Mouse (Mus musculus) right cerebral cortex, adult 2 months (tissue): ENCODE results near the gene Vmn1r85.

Source experiments
- DNase-seq, 2 experiments: peaks; one replicate each; pipeline ENCODE4 v3.0.0; 2021 to 2022; ENCODE audit warnings: low spot score in 2 of 2

Gene Vmn1r85

GRCm38 (mm10) chr7:13037901-13038555, 56.9 kb downstream of the Vmn1r85 start, which contains the start of gene Ube2m:
Ube2m (minus strand) TSS chr7:13038275.
- peak; percentile 99 to 100 for DNase-seq

GRCm38 (mm10) chr7:13037366-13037765, 57.6 kb downstream of the Vmn1r85 start:
- DNase-seq: no peak

DNA sequence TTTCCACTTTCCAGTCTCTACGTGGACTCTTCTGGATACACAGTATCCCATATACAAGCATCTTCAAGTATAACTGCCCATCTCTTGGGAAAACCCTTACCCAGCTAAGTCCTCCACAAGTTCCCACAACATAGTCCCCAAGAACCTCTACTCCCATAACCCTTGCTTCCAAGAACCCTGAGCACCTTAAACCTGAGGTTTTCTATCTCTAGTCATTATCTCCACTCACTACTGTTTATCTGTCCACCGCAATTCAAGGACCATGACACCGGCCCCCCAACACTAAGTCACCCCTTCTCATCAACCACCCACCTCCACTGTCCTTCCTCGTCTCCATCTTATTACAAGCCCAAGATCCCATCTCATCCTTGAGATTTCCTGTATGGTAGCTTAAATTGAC, 58.2 kb downstream of the Vmn1r85 start:
- no peak for DNase-seq

- no peak for DNase-seq
Observed at GRCm38 (mm10) chr7:13035211-13035855, 59.6 kb downstream of the Vmn1r85 start.

DNA sequence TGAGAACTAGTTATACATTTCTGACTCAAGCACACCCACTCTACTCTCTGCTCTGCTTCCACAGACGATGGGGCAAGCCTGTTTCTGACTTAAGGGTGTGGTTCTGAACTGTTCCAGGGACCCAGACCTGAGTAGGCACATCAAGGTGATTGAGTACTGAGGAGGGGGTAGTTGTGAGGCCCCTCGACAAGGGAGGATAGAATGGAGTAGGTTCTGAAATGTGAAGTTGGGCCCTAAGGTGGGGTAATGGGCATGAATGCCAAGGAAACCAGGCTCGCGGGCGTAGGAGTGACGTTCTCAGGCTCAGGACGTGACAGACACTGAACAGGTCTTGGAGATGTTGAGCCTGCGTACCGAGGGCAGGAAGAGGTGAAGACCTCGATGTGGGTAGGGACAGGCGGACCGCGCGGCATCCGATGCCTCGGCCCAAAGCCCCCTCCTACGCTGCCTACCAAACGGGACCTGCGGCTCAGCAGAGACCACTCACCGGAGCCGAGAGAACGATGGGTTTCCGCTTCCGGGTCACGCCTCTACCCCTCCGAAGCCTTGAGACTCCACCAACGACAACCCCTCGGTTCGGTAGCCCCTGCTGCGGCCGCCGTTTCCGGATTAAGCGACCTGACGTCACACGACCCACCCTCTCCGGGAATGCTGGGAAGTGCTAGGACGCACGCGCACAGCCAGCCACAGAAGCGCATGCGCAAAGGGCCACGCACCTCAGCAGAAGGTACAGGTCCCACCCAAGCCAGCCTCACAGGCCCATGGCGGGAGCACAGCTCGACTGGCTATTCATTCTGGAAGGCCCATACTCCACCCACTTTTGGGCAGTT, 60.6 kb downstream of the Vmn1r85 start, which contains the start of gene Chmp2a:
Gene Chmp2a (minus strand): TSS at position 660 of the 830 bp plus-strand sequence.
- DNase-seq: peak; percentile 97 to 99

DNA sequence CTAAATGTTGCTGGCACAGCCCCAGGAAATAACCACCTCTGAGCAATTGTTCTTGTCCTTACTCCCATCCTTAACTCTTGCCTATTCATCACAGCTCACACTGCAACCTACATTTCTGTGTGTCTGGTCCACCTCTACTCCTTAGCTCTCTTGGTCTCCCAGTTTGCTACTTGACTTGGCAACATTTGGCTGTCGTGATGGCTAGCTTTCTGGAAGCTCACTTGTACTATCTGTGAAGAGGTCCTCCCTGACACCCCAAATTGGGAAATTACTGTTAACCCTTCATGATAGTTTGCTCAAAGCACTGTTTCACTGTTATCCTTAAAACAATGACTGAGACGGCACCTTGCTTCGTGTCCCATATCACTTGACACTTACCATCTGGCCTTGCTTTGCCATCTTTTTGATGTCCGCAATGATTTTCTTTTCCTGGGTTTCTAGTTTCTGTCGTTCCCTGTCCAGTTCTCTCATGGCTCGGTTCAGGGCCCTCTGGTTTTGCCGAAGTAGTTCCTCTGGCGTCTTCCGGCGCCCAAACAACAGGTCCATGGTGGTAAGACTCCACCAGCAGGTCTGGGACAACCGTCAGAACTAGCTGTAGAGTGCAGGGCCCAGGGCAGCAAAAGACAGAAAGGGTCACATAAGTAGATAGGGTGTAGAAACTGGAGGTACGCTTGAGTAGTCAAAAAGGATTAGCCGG, 61.4 kb downstream of the Vmn1r85 start:
- DNase-seq: no peak
